Mouse (Mus musculus) midbrain, postnatal 0 days (tissue): ENCODE measurements around the gene Tsr3. TPM values are rescaled to one million over a fixed set of nuclear protein-coding genes. Genes with fewer than 3 reads are reported as not detected.
A peak's percentile ranks its signal among the peaks of the same experiment; 100 is the strongest.

ENCODE experiments used
- ATAC-seq: fragments of 200-750 bp; cut with Nextera tagmentation; 2 replicates; pipeline ENCODE4 v1.8.0; 2017; ENCODE audit warnings: moderate number of reproducible peaks, mild to moderate bottlenecking, moderate TSS enrichment, moderate library complexity; ENCODE audit not compliant: low FRiP score
- DNase-seq: peaks from one replicate; pipeline ENCODE4 v3.0.0-alpha.2; 2015; ENCODE audit warnings: low spot score
- H3K27ac ChIP-seq: fragments of 300-500 bp; sonication (generic); 2 replicates; pipeline ENCODE4 v1.5.1; 2014; ENCODE audit warnings: low read depth, mild to moderate bottlenecking, low read length, mixed read lengths
- H3K27me3 ChIP-seq: fragments of 300-500 bp; sonication (generic); 2 replicates; pipeline ENCODE4 v1.6.1; 2014; ENCODE audit warnings: low read length, control low read depth, mixed read lengths; ENCODE audit not compliant: insufficient read depth
- H3K36me3 ChIP-seq: fragments of 300-500 bp; sonication (generic); 2 replicates; pipeline ENCODE4 v1.6.1; 2014; ENCODE audit warnings: low read length, control low read depth, mixed read lengths; ENCODE audit not compliant: insufficient read depth
- H3K4me1 ChIP-seq: fragments of 300-500 bp; sonication (generic); 2 replicates; pipeline ENCODE4 v1.6.1; 2014; ENCODE audit warnings: mild to moderate bottlenecking, control low read depth, antibody characterized with exemption, low read length, mixed read lengths; ENCODE audit not compliant: insufficient read depth
- H3K4me2 ChIP-seq: fragments of 300-500 bp; sonication (generic); 2 replicates; pipeline ENCODE4 v1.6.1; 2014; ENCODE audit warnings: low read depth, mild to moderate bottlenecking, low read length, mixed read lengths; ENCODE audit not compliant: poor library complexity, severe bottlenecking
- H3K4me3 ChIP-seq: fragments of 300-500 bp; sonication (generic); 2 replicates; pipeline ENCODE4 v1.5.1; 2014; ENCODE audit warnings: low read depth, mild to moderate bottlenecking, low read length, moderate library complexity
- H3K9ac ChIP-seq: fragments of 300-500 bp; sonication (generic); replicated peaks from 2 replicates; pipeline ENCODE4 v1.6.1; 2014; ENCODE audit warnings: mild to moderate bottlenecking, low read length, moderate library complexity, mixed read lengths; ENCODE audit not compliant: poor library complexity, severe bottlenecking
- H3K9me3 ChIP-seq: fragments of 300-500 bp; sonication (generic); 2 replicates; pipeline ENCODE4 v1.6.1; 2016; ENCODE audit warnings: low read length, control low read depth
- CTCF ChIP-seq: IDR thresholded peaks from 2 replicates; pipeline ENCODE4 v1.5.1; 2016; ENCODE audit warnings: antibody characterized with exemption, mild to moderate bottlenecking
- WGBS: fragments of 180-500 bp; shearing (Covaris S2); extraction: QIAGEN DNeasy Blood & Tissue Kit; methylation state at CpG from one replicate; pipeline ENCODE4 v1.1.7; 2014; 5-methylcytosine and 5-hydroxymethylcytosine counted together
- polyA plus RNA-seq: library from polyadenylated mRNA; unstranded; fragments of >200 nt; fragmentation: Nextera tagmentation; extraction: Ambion mirVana; gene quantifications from 2 replicates; pipeline ENCODE4 v1.2.1, GENCODE M21; 2015
- total RNA-seq: library from RNA; depleted of rRNA; stranded (reverse); fragments of >200 nt; gene quantifications from 2 replicates; pipeline ENCODE4 v1.2.3, GENCODE M21; 2014

Tsr3 gene
- total and polyA plus RNA-seq, 2 experiments from 2014 or later: 39.6 to 74.2 TPM

DNA sequence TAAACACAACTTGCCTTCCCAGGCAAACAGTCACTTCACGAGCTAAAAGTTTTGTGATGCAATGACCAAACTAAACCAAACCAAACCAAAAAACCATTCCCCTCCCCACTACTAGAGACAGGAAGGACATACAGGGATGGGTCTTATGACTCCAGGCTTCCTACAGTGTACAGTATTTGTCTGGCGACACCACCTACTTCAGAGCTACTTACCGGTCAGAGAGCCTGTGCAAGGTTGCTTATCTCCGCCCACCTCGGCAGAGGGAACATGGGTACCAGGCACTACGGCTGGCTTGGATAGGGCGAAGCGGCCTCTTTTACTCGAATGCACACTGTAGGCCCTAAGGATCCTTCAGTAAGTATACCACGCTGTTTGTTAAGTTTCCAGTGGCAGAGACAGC is 32.4 kb downstream of the Tsr3 start:
- peak overlapping the region; percentile 98 for H3K9ac ChIP-seq

DNA sequence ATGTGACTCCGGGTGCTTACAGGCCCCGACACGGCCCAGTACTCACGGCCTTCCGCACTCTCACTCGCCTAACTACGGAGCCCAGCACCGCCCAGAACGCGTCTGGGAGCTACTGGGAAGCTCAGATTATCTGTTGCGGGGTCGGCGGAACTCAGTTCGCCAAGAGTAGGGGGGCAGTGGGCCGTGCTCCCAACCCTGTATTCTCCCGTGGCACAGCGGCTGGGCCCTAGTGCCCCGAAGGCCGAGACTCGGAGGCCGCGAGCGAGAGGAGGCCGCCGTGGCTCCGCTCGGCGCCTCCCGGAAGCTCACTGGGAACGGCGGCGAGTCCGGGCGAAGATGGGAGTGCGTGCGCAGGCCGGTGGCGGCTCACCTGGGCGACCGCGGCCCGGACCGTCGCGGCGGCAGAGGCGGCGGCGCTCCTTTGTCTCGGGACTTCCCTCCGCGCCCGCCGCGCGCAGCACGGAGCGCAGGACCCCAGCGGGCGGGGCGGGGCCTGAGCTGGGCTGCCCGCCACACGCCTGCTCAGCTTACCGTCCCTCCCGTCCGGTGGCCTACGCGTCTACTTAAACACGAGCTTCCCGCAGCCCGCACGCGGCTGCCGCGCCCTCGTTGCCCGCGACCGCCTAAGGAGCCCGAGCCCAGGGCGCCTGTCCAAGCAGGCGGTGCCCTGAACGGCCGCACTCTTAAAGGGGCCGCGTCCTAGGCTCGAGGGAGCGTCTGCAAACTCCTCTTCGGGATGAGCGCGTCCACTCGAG is 33.2 kb downstream of the Tsr3 start:
- H3K4me3 ChIP-seq: peak overlapping the region; percentile 97
- peak overlapping the region; percentile 99 for H3K27ac ChIP-seq
- no peaks in the 10 kb centered on the region for H3K27me3 ChIP-seq
- peak overlapping the region; percentile 98 for H3K9ac ChIP-seq
- peak overlapping the region; percentile 97 for H3K4me2 ChIP-seq
- H3K36me3 ChIP-seq: peaks cover 8% of the 10 kb centered on the region
- ATAC-seq (peak; percentile 91), DNase-seq (peak; percentile 93)
- peaks cover 18% of the 10 kb centered on the region for H3K4me1 ChIP-seq
- TF ChIP-seq CTCF: no peak
- H3K9me3 ChIP-seq: no peaks in the 10 kb centered on the region
- under 1% methylated on average over 74 of the region's 92 CpGs for WGBS

More for the DNA sequence above, 32.4 kb downstream of the Tsr3 start:
- Histone ChIP-seq H3K4me2 (peak overlapping the region; percentile 97), H3K9me3 (no peaks in the 10 kb centered on the region), H3K4me1 (peaks cover 18% of the 10 kb centered on the region), H3K36me3 (peaks cover 15% of the 10 kb centered on the region), H3K27me3 (no peaks in the 10 kb centered on the region), H3K27ac (peak overlapping the region; percentile 99), H3K4me3 (peak overlapping the region; percentile 97)
- no peak for DNase-seq
- ATAC-seq: no peak
- WGBS: 0% methylated on average over 10 of the region's 10 CpGs
- TF ChIP-seq CTCF: no peak

DNA sequence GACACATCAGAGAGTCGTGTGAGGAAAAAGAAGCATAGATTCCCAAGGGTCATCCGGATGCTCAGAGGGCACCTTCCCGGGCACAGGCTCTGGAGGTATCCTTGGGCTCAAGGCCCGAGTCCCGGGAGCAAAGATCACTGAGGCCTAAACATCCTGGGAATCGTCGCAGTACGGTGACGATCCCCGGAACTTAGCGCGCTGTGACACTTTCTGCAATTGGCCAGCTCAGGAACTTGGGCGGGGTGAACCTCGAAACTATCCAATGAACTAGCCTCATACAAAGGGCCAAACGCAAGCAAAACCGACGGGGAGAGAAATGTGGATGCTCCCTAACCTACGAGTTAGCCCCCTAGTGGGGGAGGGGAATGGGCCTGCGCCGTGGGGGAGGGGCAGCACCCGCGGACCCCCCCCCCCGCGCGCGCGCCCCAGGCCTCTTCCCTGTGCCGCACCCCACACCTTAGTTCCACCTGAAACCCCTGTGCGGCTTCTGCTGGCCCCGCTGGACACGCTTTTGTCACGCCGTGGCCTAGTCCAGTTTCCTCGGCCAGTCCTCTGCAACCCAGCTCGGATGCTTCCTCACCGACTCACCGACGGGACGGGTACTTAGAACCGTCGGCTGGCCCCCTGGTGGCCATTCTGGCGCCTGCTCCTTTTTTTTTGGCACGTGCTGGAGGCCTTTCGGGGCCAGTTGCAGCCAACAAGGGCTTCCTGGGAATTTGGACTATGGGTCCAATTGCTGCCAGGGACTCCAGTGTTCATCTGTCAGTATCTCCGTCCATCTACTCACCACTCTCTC is 33.9 kb downstream of the Tsr3 start:
- Histone ChIP-seq H3K27me3 (no peaks in the 10 kb centered on the region), H3K9me3 (no peaks in the 10 kb centered on the region), H3K4me2 (peak overlapping the region; percentile 97), H3K4me3 (peak overlapping the region; percentile 97), H3K27ac (peak overlapping the region; percentile 99), H3K9ac (peak overlapping the region; percentile 98), H3K4me1 (peaks cover 18% of the 10 kb centered on the region), H3K36me3 (peaks cover under 1% of the 10 kb centered on the region; the same call in 1 of the 2 replicates)
- under 1% methylated on average over 35 of the region's 45 CpGs for WGBS
- TF ChIP-seq CTCF: peak; percentile 84
- ATAC-seq: peak; percentile 87
- peak; percentile 96 for DNase-seq

DNA sequence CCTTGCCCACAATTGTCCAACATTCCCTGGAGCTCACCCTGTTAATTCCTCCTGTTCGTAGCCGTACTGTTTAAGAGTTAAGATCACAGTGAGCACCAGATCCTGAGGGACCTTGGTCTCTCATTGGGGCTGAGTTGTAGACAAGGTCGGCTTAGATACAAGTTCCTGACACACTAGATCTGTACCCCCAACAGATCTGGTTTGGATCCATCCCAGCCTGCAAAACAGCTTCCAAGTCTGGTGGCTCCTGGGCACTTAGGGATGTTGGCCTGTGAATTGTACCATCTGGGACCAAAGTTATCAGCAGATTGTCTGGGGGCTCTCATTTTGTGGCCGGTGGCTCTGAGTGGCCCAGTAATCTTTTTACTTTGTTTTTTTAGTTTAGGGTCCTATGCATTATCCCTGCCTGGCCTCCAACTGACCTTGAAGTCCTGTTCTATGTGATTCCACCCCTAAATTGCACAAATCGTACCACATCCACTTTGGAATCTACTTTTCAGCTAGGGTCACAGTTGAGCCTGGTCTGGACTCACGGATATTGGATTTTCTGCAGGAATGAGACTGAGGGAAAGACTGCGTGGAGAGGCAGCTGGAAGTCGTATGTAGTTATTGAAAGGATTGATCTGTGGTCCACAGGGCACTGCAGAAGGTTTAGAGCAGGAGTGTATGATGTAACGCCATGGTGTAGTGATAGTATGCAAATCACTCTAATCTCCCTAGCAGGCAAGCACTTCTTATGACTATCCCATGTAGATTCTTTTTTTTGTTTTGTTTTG is 34.8 kb downstream of the Tsr3 start, which contains the start of gene Ube2i:
Ube2i (minus strand) TSS at position 52 of the 776 bp plus-strand sequence.
- peak within 1 kb of the TSS; percentile 99 for H3K27ac ChIP-seq
- no peaks in the 10 kb centered on the region for H3K9me3 ChIP-seq
- no peak for TF ChIP-seq CTCF
- ATAC-seq (no peak), DNase-seq (no peak)
- peak within 1 kb of the TSS; percentile 97 for H3K4me3 ChIP-seq
- H3K4me1 ChIP-seq: peaks cover 18% of the 10 kb centered on the region
- peak within 1 kb of the TSS; percentile 98 for H3K9ac ChIP-seq
- no peaks in the 10 kb centered on the region for H3K27me3 ChIP-seq
- peak within 1 kb of the TSS; percentile 97 for H3K4me2 ChIP-seq
- no peaks in the 10 kb centered on the region for H3K36me3 ChIP-seq
- WGBS: 75% methylated on average over 9 of the region's 9 CpGs

DNA sequence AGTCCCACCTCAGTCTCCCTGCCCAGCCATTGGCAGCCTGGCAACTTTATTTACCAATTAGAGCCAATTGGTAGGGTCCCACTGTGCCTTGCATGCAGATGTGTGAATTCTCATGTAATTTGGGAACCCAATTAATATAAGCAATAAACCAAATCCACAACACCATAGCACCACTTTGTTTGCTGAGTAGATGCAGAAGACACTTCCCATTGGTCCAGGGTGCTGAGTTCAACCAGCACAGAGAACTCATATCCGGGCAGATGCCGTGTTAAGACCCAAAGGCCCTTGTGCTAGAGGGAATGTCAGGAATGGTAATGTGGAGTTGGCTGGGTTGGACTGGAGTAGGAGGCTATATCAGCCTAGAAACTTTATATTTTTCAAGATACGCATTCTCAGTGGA is 35.9 kb downstream of the Tsr3 start:
- Histone ChIP-seq H3K4me1 (peaks cover 12% of the 10 kb centered on the region), H3K4me2 (no peak overlapping the region), H3K27ac (no peak overlapping the region), H3K4me3 (no peak overlapping the region), H3K9ac (no peak overlapping the region), H3K36me3 (no peaks in the 10 kb centered on the region), H3K27me3 (no peaks in the 10 kb centered on the region), H3K9me3 (no peaks in the 10 kb centered on the region)
- TF ChIP-seq CTCF: no peak
- 98% methylated on average over 3 of the region's 3 CpGs for WGBS
- ATAC-seq: no peak
- no peak for DNase-seq
